ENCODE assay signal across 7 mouse cellular contexts in genomic region chr3:53210691-53211526, GRCm38 (mm10).
DNase-seq lines count a peak whose midpoint lies in the region; ATAC-seq lines count a peak whose summit lies in the region.

No protein-coding gene starts in this region.

- WGBS in neural tube, embryonic 14.5 days = 15% methylated on average over 10 of the region's 10 CpGs

- peak; percentile 55 for DNase-seq in ovary, adult 18-20 months (ENCODE audit: low spot score)
- DNase-seq in ovary, postnatal 10 days (ENCODE audit: low spot score) = no peak
- DNase-seq in gastrocnemius, adult 18-20 months (ENCODE audit: low spot score) = peak; percentile 44
- DNase-seq in kidney, adult 11 months = peak; percentile 3
- DNase-seq in frontal cortex, postnatal 25 days (ENCODE audit: low spot score in 2 of 2) = no peak
- no peak for DNase-seq in left cerebral cortex, postnatal 10 days (ENCODE audit: extremely low spot score in 1 of 2, low spot score in 2 of 2)

- no peak overlapping the region for H3K27ac ChIP-seq in neural tube, embryonic 14.5 days (ENCODE audit: low read depth, low read length)

- intact Hi-C loops in left cerebral cortex, postnatal 10 days (cut with DNase I) = no loop called here

- H3K9ac ChIP-seq in neural tube, embryonic 14.5 days (replicated peaks; ENCODE audit: low read depth, low read length) = no peak overlapping the region

- H3K27me3 ChIP-seq in neural tube, embryonic 14.5 days (ENCODE audit: control insufficient read depth, insufficient read depth, low read length) = no peaks in the 10 kb centered on the region

- no peaks in the 10 kb centered on the region for H3K36me3 ChIP-seq in neural tube, embryonic 14.5 days (ENCODE audit: control insufficient read depth, insufficient read depth, low read length)

- no peaks in the 10 kb centered on the region for H3K9me3 ChIP-seq in neural tube, embryonic 14.5 days (ENCODE audit: control insufficient read depth, low read length)

- H3K4me1 ChIP-seq in neural tube, embryonic 14.5 days (ENCODE audit: control insufficient read depth, insufficient read depth, low read length) = peaks cover 12% of the 10 kb centered on the region

- ATAC-seq in neural tube, embryonic 14.5 days (ENCODE audit: low read depth) = peak; percentile 64; the same call in 1 of the 2 replicates

- H3K4me3 ChIP-seq in neural tube, embryonic 14.5 days (ENCODE audit: low read depth, low read length) = no peak overlapping the region

- H3K4me2 ChIP-seq in neural tube, embryonic 14.5 days (ENCODE audit: low read depth, low read length) = no peak overlapping the region

Comparison
In these comparisons a context has a peak if more than half of its experiments do, and no peak if none do; other contexts are left out.
1. DNase-seq: peak in ovary, adult 18-20 months (single experiment), gastrocnemius, adult 18-20 months (single experiment) and kidney, adult 11 months (single experiment); none in ovary, postnatal 10 days (single experiment), frontal cortex, postnatal 25 days (0 of 2) and left cerebral cortex, postnatal 10 days (0 of 2).